Mouse (Mus musculus): Measurements from ENCODE around the gene Krt86. TPM values are rescaled to one million over a fixed set of nuclear protein-coding genes. Genes with fewer than 3 reads are reported as not detected.
"Not testable (repeated sequence)": the region's sequence is repeated elsewhere in the genome, so short reads cannot be mapped to it uniquely, and the experiment has no call there.

Krt86 gene
- total RNA-seq, 4 experiments from 2014 or later, result not detected

DNA sequence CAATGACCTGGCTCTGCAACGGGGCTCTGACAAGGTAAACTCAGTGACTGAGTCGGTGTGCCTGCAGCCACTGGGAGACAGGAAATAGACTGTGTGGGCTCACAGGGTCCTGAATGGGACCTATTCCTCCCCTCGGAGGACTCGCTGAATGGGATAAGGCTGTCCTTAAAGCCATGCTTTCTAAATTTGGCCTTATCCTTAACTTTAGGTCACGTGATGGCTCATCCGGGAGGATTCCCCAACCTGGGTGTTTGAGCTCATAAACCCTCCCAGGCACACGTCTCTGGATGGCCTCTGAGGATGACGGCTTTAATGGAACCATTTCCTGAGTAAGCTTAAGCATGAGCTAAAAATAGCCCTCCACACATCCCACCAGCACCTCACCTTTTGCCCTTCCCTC, 19.4 kb downstream of the Krt86 start:
- DNase-seq (ENCODE audit: low spot score in 2 of 2), result no peak

DNA sequence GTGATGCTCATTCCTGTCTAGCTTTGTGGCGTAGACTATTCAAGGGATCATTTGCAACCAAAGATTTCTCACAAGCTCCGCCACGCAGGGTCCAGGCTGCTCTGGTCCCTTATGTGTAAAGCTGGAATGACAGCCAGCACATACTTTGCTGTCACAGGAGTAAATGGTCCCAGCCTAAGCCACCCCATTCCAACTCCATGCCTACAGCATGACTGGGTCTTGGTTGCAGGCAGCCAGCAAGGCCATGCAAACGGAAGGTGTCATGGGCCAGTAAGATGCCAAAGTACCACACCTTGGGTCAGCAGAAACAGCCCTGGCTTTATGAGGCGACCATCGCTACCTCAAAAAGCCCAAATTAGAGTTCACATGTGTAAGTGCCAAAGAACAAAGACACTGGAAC, 20.4 kb downstream of the Krt86 start:
- DNase-seq (ENCODE audit: low spot score in 2 of 2), result no peak

- DNase-seq (ENCODE audit: low spot score in 2 of 2), result no peak
Measured at GRCm38 (mm10) chr15:101494203-101494602, 20.9 kb downstream of the Krt86 start.

- DNase-seq (ENCODE audit: low spot score in 2 of 2), result no peak
Measured at GRCm38 (mm10) chr15:101495266-101495665, 22.0 kb downstream of the Krt86 start.

DNA sequence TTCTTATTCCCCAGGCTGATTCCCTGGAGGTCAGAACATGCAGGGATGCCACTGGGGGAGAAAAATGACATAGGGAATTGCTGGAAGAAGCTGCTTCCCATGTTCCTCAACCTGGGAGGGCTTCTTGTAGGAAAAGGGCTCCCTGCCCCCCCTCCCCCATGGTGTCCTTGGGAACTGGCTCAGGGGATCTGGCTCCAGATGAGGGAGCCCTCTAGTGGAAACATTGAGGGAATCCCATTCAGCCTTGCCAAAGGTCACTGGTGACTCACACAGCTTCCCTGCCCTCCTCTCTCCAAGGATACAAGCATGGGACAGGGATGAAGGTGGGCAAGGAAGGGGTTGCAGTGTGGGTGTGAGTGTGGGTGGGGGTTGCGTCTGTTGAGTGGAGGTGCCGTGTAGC, 23.9 kb downstream of the Krt86 start:
- no peak for DNase-seq (ENCODE audit: low spot score in 2 of 2)

GRCm38 (mm10) chr15:101506896-101507758, 33.8 kb downstream of the Krt86 start:
- DNase-seq (ENCODE audit: low spot score in 2 of 2), result no peak

DNA sequence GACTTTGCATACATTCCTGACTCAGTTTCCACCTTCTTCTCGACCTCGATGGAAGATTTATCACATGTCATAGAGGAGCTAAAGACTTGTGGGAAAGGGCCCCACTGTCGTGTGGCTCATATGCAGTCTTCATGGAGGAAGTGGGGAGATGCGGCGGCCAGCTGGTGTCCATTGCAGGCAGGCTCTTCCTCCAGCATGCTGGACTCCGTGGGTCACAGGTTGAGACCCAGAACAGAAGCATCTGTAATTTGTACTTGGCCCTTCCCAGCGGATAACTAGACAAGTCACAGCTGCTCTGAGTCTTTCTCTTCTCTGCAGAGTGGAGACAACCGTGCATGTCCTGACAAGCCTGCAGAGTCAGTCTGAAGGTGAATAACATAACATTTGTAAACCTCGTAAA, 35.0 kb downstream of the Krt86 start:
- DNase-seq (ENCODE audit: low spot score in 2 of 2), result no peak

DNA sequence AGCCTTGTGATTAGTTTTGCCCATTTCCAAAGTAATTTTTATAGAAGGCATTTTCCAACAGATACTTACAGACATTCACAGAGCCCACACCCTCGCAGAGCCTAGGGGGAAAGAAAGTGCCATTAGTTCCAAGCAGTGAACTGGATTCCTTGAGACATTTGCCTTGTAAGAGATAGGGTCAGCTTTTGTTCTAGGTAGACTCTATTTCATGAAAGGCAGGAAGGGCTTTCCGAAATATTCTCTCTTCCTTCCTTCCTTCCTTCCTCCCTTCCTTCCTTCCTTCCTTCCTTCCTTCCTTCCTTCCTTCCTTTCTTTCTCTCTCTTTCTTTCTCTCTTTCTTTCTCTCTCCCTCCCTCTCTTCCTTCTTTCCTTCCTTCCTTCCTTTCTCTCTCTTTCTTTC, 43.9 kb downstream of the Krt86 start, which contains the start of gene Gm49425:
Gene Gm49425 (minus strand): TSS at position 101 of the 400 bp plus-strand sequence.
- not testable (repeated sequence) for DNase-seq (ENCODE audit: low spot score in 2 of 2)

DNA sequence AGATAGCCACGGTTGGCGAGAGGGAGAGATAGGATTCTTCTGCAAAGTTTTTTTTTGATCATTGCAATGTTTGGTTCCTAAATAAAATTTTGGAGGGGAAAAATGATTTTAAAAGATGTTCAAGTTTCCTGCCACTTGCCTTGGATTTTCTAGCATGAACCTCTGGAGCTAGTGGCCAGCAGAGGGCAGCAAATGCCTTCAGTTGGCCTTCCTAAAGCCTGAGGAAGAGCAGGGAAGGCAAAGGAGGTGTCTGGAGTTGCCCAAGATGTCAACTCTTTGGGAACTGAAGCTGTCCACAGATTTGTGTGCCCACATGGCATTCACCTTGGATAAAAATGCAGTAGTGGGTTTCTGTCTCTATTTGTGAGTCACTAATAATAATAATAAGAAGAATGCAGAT, 46.5 kb downstream of the Krt86 start:
- DNase-seq (ENCODE audit: low spot score in 2 of 2), result peak; percentile 57 to 83

- DNase-seq (ENCODE audit: low spot score in 2 of 2), result no peak
Measured at GRCm38 (mm10) chr15:101522556-101523232, 49.4 kb downstream of the Krt86 start.

Other genes with a start within 250 kb of the Krt86 start
- gene Grasp, start 249.3 kb upstream of the Krt86 start, total RNA-seq (2022), result 10 to 100 TPM; 57.6 to 64.4 (median 61.9) TPM
- gene Nr4a1, start 219.2 kb upstream of the Krt86 start, total RNA-seq (2022), result 10 to 100 TPM; 50.3 to 89.6 (median 71.5) TPM
- gene Atg101, start 189.2 kb upstream of the Krt86 start, total RNA-seq (2022), result 10 to 100 TPM; 43.4 to 48.1 (median 46.1) TPM
- under 1 TPM in 3 of 4 experiments, not detected in 1; 0.26 to 0.55 (median 0.54) TPM for gene 6030408B16Rik, start 180.3 kb upstream of the Krt86 start, total RNA-seq (2022)
- gene Krt80, start 103.3 kb upstream of the Krt86 start, total RNA-seq (2022), result under 1 TPM in 3 of 4 experiments, not detected in 1; 0.17 to 0.48 (median 0.43) TPM
- gene Krt7, start 62.4 kb upstream of the Krt86 start, total RNA-seq (2022), result under 1 TPM in 1 of 4 experiments, not detected in 3; 0.45 TPM
- gene Krt87, start 34.7 kb upstream of the Krt86 start, total RNA-seq (2022), result under 1 TPM; 0.23 to 0.52 (median 0.35) TPM
- gene Krt88, start 25.7 kb upstream of the Krt86 start, total RNA-seq (2022), result not detected
- gene Krt81, start 9.7 kb upstream of the Krt86 start, total RNA-seq (2022), result not detected
- gene Krt83, start 18.0 kb downstream of the Krt86 start, total RNA-seq (2022), result not detected
- gene Gm49425, start 43.8 kb downstream of the Krt86 start, total RNA-seq (2022), result not detected
- gene Krt84, start 59.3 kb downstream of the Krt86 start, total RNA-seq (2022), result not detected
- not detected for gene Krt82, start 77.2 kb downstream of the Krt86 start, total RNA-seq (2022)
- under 1 TPM in 1 of 4 experiments, not detected in 3; 0.18 TPM for gene Krt90, start 89.5 kb downstream of the Krt86 start, total RNA-seq (2022)
- not detected for gene Krt75, start 100.4 kb downstream of the Krt86 start, total RNA-seq (2022)
- gene Gm5414, start 154.7 kb downstream of the Krt86 start, total RNA-seq (2022), result not detected
- gene Gm5478, start 173.9 kb downstream of the Krt86 start, total RNA-seq (2022), result not detected
- gene Krt6b, start 206.8 kb downstream of the Krt86 start, total RNA-seq (2022), result not detected
- not detected for gene Krt6a, start 220.8 kb downstream of the Krt86 start, total RNA-seq (2022)
- under 1 TPM; 0.35 to 0.61 (median 0.53) TPM for gene Krt5, start 239.4 kb downstream of the Krt86 start, total RNA-seq (2022)

Data from layer of hippocampus, adult 8-10 months (tissue).